ENCODE assay signal across 15 mouse cellular contexts in genomic region chr11:51643202-51643601, GRCm38 (mm10). TPM values are rescaled to one million over a fixed set of nuclear protein-coding genes. Genes with fewer than 3 reads are reported as not detected.
DNase-seq lines count a peak whose midpoint lies in the region; ATAC-seq and TF ChIP-seq lines count a peak whose summit lies in the region.
"Had no signal": no experiment of that assay in that cellular context is flagged by ENCODE, and none has a peak within 500 bp of the region (broad histone marks: within the 10 kb centered on the region; RNA-seq: fewer than 3 reads in every experiment).

No protein-coding gene starts in this region.

- no peak for TF ChIP-seq CTCF in CH12.LX (conservative IDR thresholded peaks at IDR 0.05 in 1 of 2, IDR thresholded peaks at IDR 0.05 in 1 of 2; ENCODE audit: low read depth in 2 of 2, low read length in 2 of 2)

- TF ChIP-seq RAD21 in CH12.LX (IDR thresholded peaks at IDR 0.05; ENCODE audit: low read depth, low read length), result no peak

- H3K4me1 ChIP-seq in hindbrain, embryonic 13.5 days (replicated peaks), result peaks cover 26% of the 10 kb centered on the region
- no peaks in the 10 kb centered on the region for H3K4me1 ChIP-seq in hindbrain, embryonic 14.5 days (replicated peaks; ENCODE audit: control insufficient read depth, insufficient read depth, low read length)
- peaks cover 36 to 95% of the 10 kb centered on the region in 2 experiments for H3K4me1 ChIP-seq in CH12.LX (ENCODE audit: control insufficient read depth in 1 of 2, insufficient read depth in 2 of 2)
- peaks cover 45% of the 10 kb centered on the region for H3K4me1 ChIP-seq in embryonic facial prominence, embryonic 10.5 days

- H3K4me3 ChIP-seq in hindbrain, embryonic 13.5 days, result no peak overlapping the region
- H3K4me3 ChIP-seq in hindbrain, embryonic 14.5 days (replicated peaks; ENCODE audit: low read length), result no peak overlapping the region
- H3K4me3 ChIP-seq in CH12.LX (replicated peaks in 1 of 3; ENCODE audit: low read depth in 2 of 3, low read length in 2 of 3, poor library complexity in 1 of 3), result peak overlapping the region in 1 of 3 experiments; percentile 37
- no peak overlapping the region for H3K4me3 ChIP-seq in embryonic facial prominence, embryonic 10.5 days
- H3K4me3 ChIP-seq: forebrain, embryonic 12.5 days; hindbrain, embryonic 10.5 days had no signal

- 77% methylated on average over 9 of the region's 9 CpGs for WGBS in hindbrain, embryonic 13.5 days
- WGBS in hindbrain, embryonic 14.5 days, result 81% methylated on average over 9 of the region's 9 CpGs
- WGBS in embryonic facial prominence, embryonic 10.5 days, result 80% methylated on average over 9 of the region's 9 CpGs

- no peak for TF ChIP-seq POLR2A in CH12.LX (IDR thresholded peaks at IDR 0.05; ENCODE audit: low read depth, low read length)

- peak; percentile 41 for DNase-seq in cerebellum, adult 9-10 months
- DNase-seq in cerebellum, adult 9-11 months, result no peak
- no peak for DNase-seq in hindbrain, embryonic 14.5 days (ENCODE audit: low spot score)
- no peak for DNase-seq in CH12.LX (ENCODE audit: extremely low read depth)
- no peak for DNase-seq in embryonic facial prominence, embryonic 10.5 days (ENCODE audit: low spot score)
- no peak for DNase-seq in adrenal gland, postnatal 25 days
- no peak for DNase-seq in layer of hippocampus, adult 9-11 months
- DNase-seq: kidney, adult 8-10 months; kidney, postnatal 4 days; midbrain, embryonic 14.5 days; right cerebral cortex, postnatal 14 days had no signal

- H3K27me3 ChIP-seq in hindbrain, embryonic 13.5 days, result peaks cover 3% of the 10 kb centered on the region; the same call in 1 of the 2 replicates
- no peaks in the 10 kb centered on the region for H3K27me3 ChIP-seq in hindbrain, embryonic 14.5 days (ENCODE audit: control insufficient read depth, insufficient read depth, low read length)
- no peaks in the 10 kb centered on the region for H3K27me3 ChIP-seq in CH12.LX (replicated peaks)
- H3K27me3 ChIP-seq in embryonic facial prominence, embryonic 10.5 days (replicated peaks; ENCODE audit: low read depth, poor library complexity, severe bottlenecking), result peaks cover 13% of the 10 kb centered on the region; the same call in 1 of the 2 replicates

- peaks cover 9% of the 10 kb centered on the region for H3K36me3 ChIP-seq in hindbrain, embryonic 13.5 days
- H3K36me3 ChIP-seq in hindbrain, embryonic 14.5 days (replicated peaks; ENCODE audit: control insufficient read depth, insufficient read depth), result no peaks in the 10 kb centered on the region
- peaks cover 15 to 57% of the 10 kb centered on the region in 2 experiments for H3K36me3 ChIP-seq in CH12.LX (replicated peaks in 1 of 2; ENCODE audit: control insufficient read depth in 1 of 2, insufficient read depth in 1 of 2, low read length in 1 of 2)
- H3K36me3 ChIP-seq in embryonic facial prominence, embryonic 10.5 days (replicated peaks), result peaks cover 46% of the 10 kb centered on the region
- H3K36me3 ChIP-seq: forebrain, embryonic 12.5 days had no signal

- ATAC-seq in hindbrain, embryonic 13.5 days (ENCODE audit: low FRiP score), result no peak
- ATAC-seq in hindbrain, embryonic 14.5 days (ENCODE audit: low FRiP score), result no peak

- in situ Hi-C loops in CH12.LX (cut with MboI; ENCODE audit: low pct_ligation_motif_present, low pct_unique_long_range_greater_than_20kb, low sequenced_read_pairs), result no loop called here

- H3K27ac ChIP-seq in hindbrain, embryonic 13.5 days, result peak overlapping the region; percentile 48; the same call in 1 of the 2 replicates
- H3K27ac ChIP-seq in hindbrain, embryonic 14.5 days, result no peak overlapping the region
- H3K27ac ChIP-seq in CH12.LX (ENCODE audit: insufficient read depth, low read depth), result peak overlapping the region; percentile 93
- H3K27ac ChIP-seq in embryonic facial prominence, embryonic 10.5 days (replicated peaks), result 0 out of 2 replicates have a peak overlapping the region, but pooled peaks have one; percentile 2
- H3K27ac ChIP-seq: forebrain, embryonic 12.5 days; hindbrain, embryonic 10.5 days; liver, embryonic 14.5 days had no signal

- TF ChIP-seq EP300 in CH12.LX (IDR thresholded peaks at IDR 0.05; ENCODE audit: low read length), result no peak

- no peaks in the 10 kb centered on the region for H3K9me3 ChIP-seq in hindbrain, embryonic 13.5 days
- H3K9me3 ChIP-seq in hindbrain, embryonic 14.5 days (ENCODE audit: control insufficient read depth, low read length), result no peaks in the 10 kb centered on the region
- no peaks in the 10 kb centered on the region for H3K9me3 ChIP-seq in CH12.LX (replicated peaks; ENCODE audit: low read length)
- no peaks in the 10 kb centered on the region for H3K9me3 ChIP-seq in embryonic facial prominence, embryonic 10.5 days
- H3K9me3 ChIP-seq: forebrain, embryonic 12.5 days; hindbrain, embryonic 10.5 days had no signal

- H3K79me2 ChIP-seq in CH12.LX (replicated peaks; ENCODE audit: control insufficient read depth, extremely low read depth, insufficient read depth, poor library complexity, severe bottlenecking), result no peaks in the 10 kb centered on the region

- dilution Hi-C loops in CH12.LX (cut with MboI; ENCODE audit: extremely low pct_ligation_motif_present, extremely low pct_unique_long_range_greater_than_20kb, low sequenced_read_pairs), result no loop called here

- H3K9ac ChIP-seq in hindbrain, embryonic 13.5 days, result no peak overlapping the region
- no peak overlapping the region for H3K9ac ChIP-seq in hindbrain, embryonic 14.5 days
- no peak overlapping the region for H3K9ac ChIP-seq in CH12.LX (ENCODE audit: insufficient read depth, low read depth)
- H3K9ac ChIP-seq: forebrain, embryonic 12.5 days; liver, embryonic 14.5 days had no signal

- no peak overlapping the region for H3K4me2 ChIP-seq in hindbrain, embryonic 13.5 days
- H3K4me2 ChIP-seq in hindbrain, embryonic 14.5 days (replicated peaks), result no peak overlapping the region
- peak overlapping the region; percentile 2; the same call in 1 of the 2 replicates for H3K4me2 ChIP-seq in CH12.LX (ENCODE audit: insufficient read depth, low read depth, poor library complexity, severe bottlenecking)
- H3K4me2 ChIP-seq: forebrain, embryonic 12.5 days had no signal

TF ChIP-seq in CH12.LX, 34 proteins besides CTCF, POLR2A, EP300 and RAD21 (continues in another document):
- TF ChIP-seq JUND (conservative IDR thresholded peaks at IDR 0.05; ENCODE audit: low read depth, low read length) (no peak), CHD1 (IDR thresholded peaks at IDR 0.05; ENCODE audit: low read depth, low read length) (no peak), ZKSCAN1 (IDR thresholded peaks at IDR 0.05; ENCODE audit: borderline replicate concordance, low read depth, low read length) (no peak), SIN3A (IDR thresholded peaks at IDR 0.05; ENCODE audit: low read length) (no peak), UBTF (IDR thresholded peaks at IDR 0.05; ENCODE audit: low read depth, low read length) (no peak), MEF2A (IDR thresholded peaks at IDR 0.05; ENCODE audit: borderline replicate concordance, low read depth, low read length) (no peak), MAX (IDR thresholded peaks at IDR 0.05; ENCODE audit: low read length) (no peak), TBP (conservative IDR thresholded peaks at IDR 0.05; ENCODE audit: low read depth, low read length) (no peak)

RNA-seq across cellular contexts. Expression of gene N4bp3, which starts 7.4 kb away (rescaled TPM):
- 12.9 and 14.1 TPM in 2 replicates for polyA plus RNA-seq in hindbrain, embryonic 13.5 days (2015; fragmentation: Nextera tagmentation; extraction: Ambion mirVana)
- 19.9 and 22.4 TPM in 2 replicates for polyA plus RNA-seq in hindbrain, embryonic 14.5 days (2014; fragmentation: Nextera tagmentation; extraction: Ambion mirVana)
- total RNA-seq in CH12.LX (2012; rRNA removed), result 19.7 and 21.2 TPM in 2 replicates
- 17.8 and 19.1 TPM in 2 replicates for total RNA-seq in CH12.LX (2014; rRNA removed)
- polyA plus RNA-seq in CH12.LX (2012; ENCODE audit: insufficient read length, low read depth), result 22.1 and 25.4 TPM in 2 replicates
- 15.8 and 17.4 TPM in 2 replicates for polyA plus RNA-seq in embryonic facial prominence, embryonic 10.5 days (2016; fragmentation: Nextera tagmentation; extraction: Ambion mirVana)
- total RNA-seq in adrenal gland, postnatal 25 days (2021), result 11.1 and 13.7 TPM in 2 replicates

RNA-seq across cellular contexts. Expression of gene Rmnd5b, which starts 7.5 kb away (rescaled TPM):
- 74.8 and 77.7 TPM in 2 replicates for polyA plus RNA-seq in hindbrain, embryonic 13.5 days (2015; fragmentation: Nextera tagmentation; extraction: Ambion mirVana)
- 77.7 and 78.4 TPM in 2 replicates for polyA plus RNA-seq in hindbrain, embryonic 14.5 days (2014; fragmentation: Nextera tagmentation; extraction: Ambion mirVana)
- 46.6 and 46.7 TPM in 2 replicates for total RNA-seq in CH12.LX (2012; rRNA removed)
- total RNA-seq in CH12.LX (2014; rRNA removed), result 39.0 and 41.1 TPM in 2 replicates
- 59.5 and 60.2 TPM in 2 replicates for polyA plus RNA-seq in CH12.LX (2012; ENCODE audit: insufficient read length, low read depth)
- polyA plus RNA-seq in embryonic facial prominence, embryonic 10.5 days (2016; fragmentation: Nextera tagmentation; extraction: Ambion mirVana), result 32.7 and 38.1 TPM in 2 replicates
- 54.7 and 55.8 TPM in 2 replicates for total RNA-seq in adrenal gland, postnatal 25 days (2021)

RNA-seq across cellular contexts. Expression of gene D930048N14Rik, which starts 7.6 kb away (rescaled TPM):
- 0.63 and 0.83 TPM in 2 replicates for polyA plus RNA-seq in hindbrain, embryonic 13.5 days (2015; fragmentation: Nextera tagmentation; extraction: Ambion mirVana)
- polyA plus RNA-seq in hindbrain, embryonic 14.5 days (2014; fragmentation: Nextera tagmentation; extraction: Ambion mirVana), result 1.1 and 1.2 TPM in 2 replicates
- total RNA-seq in CH12.LX (2012; rRNA removed) (1.3 and 1.5 TPM in 2 replicates), CH12.LX (2014; rRNA removed) (0.32 and 0.38 TPM in 2 replicates)
- polyA plus RNA-seq in CH12.LX (2012; ENCODE audit: insufficient read length, low read depth), result 0.78 and 0.81 TPM in 2 replicates
- polyA plus RNA-seq in embryonic facial prominence, embryonic 10.5 days (2016; fragmentation: Nextera tagmentation; extraction: Ambion mirVana), result 1.6 and 2.4 TPM in 2 replicates
- 3.5 and 4.0 TPM in 2 replicates for total RNA-seq in adrenal gland, postnatal 25 days (2021)

RNA-seq across cellular contexts. Expression of gene Nhp2, which starts 23.7 kb away (rescaled TPM):
- polyA plus RNA-seq in hindbrain, embryonic 13.5 days (2015; fragmentation: Nextera tagmentation; extraction: Ambion mirVana), result 99.6 and 108 TPM in 2 replicates
- 103 and 118 TPM in 2 replicates for polyA plus RNA-seq in hindbrain, embryonic 14.5 days (2014; fragmentation: Nextera tagmentation; extraction: Ambion mirVana)
- total RNA-seq in CH12.LX (2012; rRNA removed) (489 and 641 TPM in 2 replicates), CH12.LX (2014; rRNA removed) (649 and 722 TPM in 2 replicates)
- polyA plus RNA-seq in CH12.LX (2012; ENCODE audit: insufficient read length, low read depth), result 847 and 914 TPM in 2 replicates
- 260 and 276 TPM in 2 replicates for polyA plus RNA-seq in embryonic facial prominence, embryonic 10.5 days (2016; fragmentation: Nextera tagmentation; extraction: Ambion mirVana)
- total RNA-seq in adrenal gland, postnatal 25 days (2021), result 68.0 and 76.9 TPM in 2 replicates

RNA-seq across cellular contexts. Expression of gene Hnrnpab, which starts 36.6 kb away (rescaled TPM):
- 400 and 427 TPM in 2 replicates for polyA plus RNA-seq in hindbrain, embryonic 13.5 days (2015; fragmentation: Nextera tagmentation; extraction: Ambion mirVana)
- 399 and 421 TPM in 2 replicates for polyA plus RNA-seq in hindbrain, embryonic 14.5 days (2014; fragmentation: Nextera tagmentation; extraction: Ambion mirVana)
- 893 and 1,222 TPM in 2 replicates for total RNA-seq in CH12.LX (2012; rRNA removed)
- 1,100 and 1,160 TPM in 2 replicates for total RNA-seq in CH12.LX (2014; rRNA removed)
- polyA plus RNA-seq in CH12.LX (2012; ENCODE audit: insufficient read length, low read depth), result 2,181 and 2,430 TPM in 2 replicates
- polyA plus RNA-seq in embryonic facial prominence, embryonic 10.5 days (2016; fragmentation: Nextera tagmentation; extraction: Ambion mirVana), result 636 and 666 TPM in 2 replicates
- total RNA-seq in adrenal gland, postnatal 25 days (2021), result 304 and 331 TPM in 2 replicates
